Mouse (Mus musculus) thymus, adult 2 months (tissue): Measurements from ENCODE around the gene Sik2. TPM values are rescaled to one million over a fixed set of nuclear protein-coding genes. Genes with fewer than 3 reads are reported as not detected.

Experiments
- DNase-seq: peaks from one replicate; pipeline ENCODE4 v3.0.0; 2021
- H3K27ac ChIP-seq: fragments of 200-500 bp; 2 replicates; pipeline ENCODE4 v1.5.1; 2012; ENCODE audit warnings: low read length, control low read depth; ENCODE audit not compliant: control insufficient read depth, insufficient read depth
- H3K27me3 ChIP-seq: fragments of 200-500 bp; 2 replicates; pipeline ENCODE4 v1.6.1; 2012; ENCODE audit warnings: mild to moderate bottlenecking, low read length, moderate library complexity, mixed read lengths; ENCODE audit not compliant: control insufficient read depth, insufficient read depth
- H3K36me3 ChIP-seq: fragments of 200-500 bp; 2 replicates; pipeline ENCODE4 v1.6.1; 2012; ENCODE audit warnings: mild to moderate bottlenecking, low read length, moderate library complexity; ENCODE audit not compliant: control insufficient read depth, insufficient read depth
- H3K4me1 ChIP-seq: fragments of 200-500 bp; replicated peaks from 2 replicates; pipeline ENCODE4 v1.6.1; 2012; ENCODE audit warnings: low read length; ENCODE audit not compliant: control insufficient read depth, insufficient read depth
- H3K4me3 ChIP-seq: fragments of 200-500 bp; 2 replicates; pipeline ENCODE4 v1.5.1; 2012; ENCODE audit warnings: mild to moderate bottlenecking, low read length, control low read depth, moderate library complexity; ENCODE audit not compliant: control insufficient read depth, insufficient read depth
- CTCF ChIP-seq: fragments of 200-500 bp; IDR thresholded peaks from 2 replicates; pipeline ENCODE4 v1.5.1; 2012; ENCODE audit warnings: mild to moderate bottlenecking, control low read depth, low read length, moderate library complexity, borderline replicate concordance; ENCODE audit not compliant: control insufficient read depth, poor library complexity, insufficient read depth; ENCODE audit errors: extremely low read depth
- POLR2A ChIP-seq: fragments of 200-500 bp; IDR thresholded peaks from 2 replicates; pipeline ENCODE4 v1.6.1; 2012; ENCODE audit warnings: mild to moderate bottlenecking, low read length, control low read depth, moderate library complexity; ENCODE audit not compliant: control insufficient read depth, poor library complexity, insufficient read depth; ENCODE audit errors: extremely low read depth
- WGBS: fragments of 180-500 bp; shearing (Covaris S2); methylation state at CpG from one replicate; pipeline ENCODE4 v1.1.7; 2018; 5-methylcytosine and 5-hydroxymethylcytosine counted together
- polyA plus RNA-seq: library from polyadenylated mRNA; depleted of rRNA; stranded (reverse); fragments of >200 nt; gene quantifications from 2 replicates; pipeline ENCODE4 v1.2.3, GENCODE M21; 2012

Sik2 gene
- polyA plus RNA-seq, 1 experiment = 30.5 TPM

DNA sequence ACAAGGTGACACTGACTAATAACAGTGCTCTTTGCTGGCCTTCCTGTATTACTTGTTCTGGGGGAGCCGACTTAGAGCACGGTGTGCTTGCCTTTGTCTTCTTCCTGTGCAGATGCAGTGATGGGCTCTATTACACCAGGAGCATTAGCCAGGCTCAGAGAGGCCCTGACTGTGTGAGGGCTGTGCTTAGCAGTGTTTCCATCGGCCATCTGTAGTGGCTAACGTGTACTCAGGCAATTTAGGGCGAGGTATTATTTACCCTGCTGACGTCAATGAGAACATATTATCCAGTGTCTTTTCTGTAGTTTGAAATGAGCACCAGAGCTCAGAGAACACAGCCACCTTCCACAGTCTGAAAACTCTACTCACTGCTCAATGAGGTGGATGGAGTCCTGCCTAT is 119.7 kb downstream of the Sik2 start:
- Histone ChIP-seq H3K27ac (no peak overlapping the region), H3K4me3 (no peak overlapping the region), H3K27me3 (no peaks in the 10 kb centered on the region), H3K36me3 (0 out of 2 replicates have a peak, but pooled peaks cover 6% of the 10 kb centered on the region), H3K4me1 (no peaks in the 10 kb centered on the region)
- no peak for DNase-seq
- TF ChIP-seq CTCF (no peak), POLR2A (no peak)
- 95% methylated on average over 6 of the region's 6 CpGs for WGBS

GRCm38 (mm10) chr9:50887351-50887750 is 121.5 kb downstream of the Sik2 start:
- Histone ChIP-seq H3K4me3 (no peak overlapping the region), H3K27me3 (no peaks in the 10 kb centered on the region), H3K27ac (no peak overlapping the region), H3K4me1 (no peaks in the 10 kb centered on the region), H3K36me3 (no peaks in the 10 kb centered on the region)
- no peak for DNase-seq
- WGBS = 84% methylated on average over 4 of the region's 4 CpGs
- TF ChIP-seq POLR2A (no peak), CTCF (no peak)

DNA sequence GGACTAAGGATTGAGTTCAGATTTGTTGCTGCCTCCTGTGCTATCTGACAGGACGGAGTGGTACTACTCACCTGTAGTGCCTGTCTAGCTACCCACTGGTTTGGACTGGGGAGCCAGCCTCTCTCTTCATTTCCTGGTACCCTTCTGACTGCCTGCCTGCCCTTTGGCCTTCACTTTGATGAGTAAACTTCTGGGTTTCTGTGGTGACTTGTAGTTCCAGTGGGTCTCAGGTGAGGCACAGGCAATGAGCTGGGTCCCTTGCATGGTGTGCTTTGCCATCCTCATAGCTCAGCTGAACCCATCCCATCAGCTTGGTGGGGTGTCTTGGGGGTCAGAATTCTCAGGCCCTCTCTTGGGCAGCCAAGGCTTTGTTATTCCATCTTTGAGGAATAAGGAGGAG is 122.0 kb downstream of the Sik2 start:
- DNase-seq = no peak
- Histone ChIP-seq H3K27ac (no peak overlapping the region), H3K4me3 (no peak overlapping the region), H3K36me3 (no peaks in the 10 kb centered on the region), H3K27me3 (no peaks in the 10 kb centered on the region), H3K4me1 (no peaks in the 10 kb centered on the region)
- TF ChIP-seq CTCF = no peak
- TF ChIP-seq POLR2A = no peak
- 90% methylated on average over 1 of the region's 1 CpGs for WGBS

DNA sequence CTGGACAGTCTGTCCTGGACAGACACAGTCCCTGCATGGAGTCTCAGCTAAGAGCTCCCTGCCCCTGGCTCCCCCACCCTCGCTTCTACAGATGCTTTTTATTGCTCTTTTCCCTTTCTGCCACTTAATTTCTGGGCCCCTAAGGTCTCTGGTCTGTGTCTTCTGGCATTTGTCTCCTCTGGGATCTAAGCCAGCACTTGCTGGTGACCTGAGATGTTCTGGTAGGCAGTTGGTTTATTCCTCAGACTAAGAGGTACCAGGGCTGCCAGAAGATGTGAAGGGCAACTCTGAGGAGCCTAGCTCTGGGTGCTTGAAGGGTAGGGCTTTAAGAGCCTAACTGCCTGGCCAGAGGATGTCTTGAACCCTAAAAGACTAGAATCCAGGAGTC is 123.3 kb downstream of the Sik2 start:
- peaks cover 3% of the 10 kb centered on the region; the same call in 1 of the 2 replicates for H3K36me3 ChIP-seq
- TF ChIP-seq CTCF (no peak), POLR2A (no peak)
- H3K4me3 ChIP-seq = no peak overlapping the region
- no peaks in the 10 kb centered on the region for H3K27me3 ChIP-seq
- no peaks in the 10 kb centered on the region for H3K4me1 ChIP-seq
- DNase-seq = no peak
- no peak overlapping the region for H3K27ac ChIP-seq
- 95% methylated on average over 1 of the region's 1 CpGs for WGBS

DNA sequence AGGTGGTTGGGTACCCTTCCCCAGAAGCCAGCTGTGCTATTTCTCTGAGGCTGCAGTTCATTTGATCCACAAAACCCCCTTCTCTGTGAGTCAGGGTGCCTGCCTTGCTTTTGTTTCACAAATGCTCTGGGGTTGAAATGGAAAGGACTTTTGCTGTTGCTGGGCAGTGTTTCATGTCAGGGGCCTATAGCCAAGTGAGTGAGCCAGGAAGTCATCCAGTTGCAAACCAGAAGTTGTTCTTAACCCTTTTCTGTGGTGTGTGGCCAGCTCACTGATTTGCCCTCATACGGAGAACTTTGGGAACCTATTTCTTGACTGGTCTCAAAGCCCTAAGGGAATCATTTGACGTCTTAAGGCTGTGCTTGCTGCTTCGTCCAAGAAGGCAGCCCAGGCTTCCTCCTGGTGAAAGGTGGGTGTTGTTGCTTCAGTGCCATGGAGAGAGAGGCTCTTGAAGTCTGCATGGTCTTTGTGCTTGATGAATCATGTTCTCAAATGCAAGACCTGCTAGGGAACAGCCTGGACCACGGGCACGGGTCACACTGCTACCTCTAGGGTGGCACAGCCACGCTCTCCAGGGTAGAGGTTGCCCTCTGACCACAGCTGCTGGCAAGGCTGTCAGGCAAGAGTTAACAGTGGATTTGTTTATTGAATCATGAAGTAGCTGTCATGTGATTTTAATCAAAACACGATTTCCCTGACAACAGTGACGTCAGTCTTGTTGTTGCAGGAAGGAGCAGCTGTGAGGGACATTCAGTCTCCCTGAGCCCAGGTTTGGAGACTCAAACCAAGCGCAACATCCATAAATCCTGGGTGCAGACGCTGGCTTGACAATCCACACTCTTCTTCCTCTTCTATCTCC is 123.9 kb downstream of the Sik2 start:
- TF ChIP-seq POLR2A (no peak), CTCF (no peak)
- no peaks in the 10 kb centered on the region for H3K27me3 ChIP-seq
- no peak for DNase-seq
- H3K27ac ChIP-seq = no peak overlapping the region
- peaks cover 9% of the 10 kb centered on the region for H3K36me3 ChIP-seq
- no peaks in the 10 kb centered on the region for H3K4me1 ChIP-seq
- 83% methylated on average over 10 of the region's 10 CpGs for WGBS
- no peak overlapping the region for H3K4me3 ChIP-seq

- Histone ChIP-seq H3K4me3 (no peak overlapping the region), H3K27me3 (no peaks in the 10 kb centered on the region), H3K4me1 (no peaks in the 10 kb centered on the region), H3K27ac (no peak overlapping the region), H3K36me3 (peaks cover 18% of the 10 kb centered on the region)
- 95% methylated on average over 8 of the region's 8 CpGs for WGBS
- TF ChIP-seq CTCF (no peak), POLR2A (no peak)
- no peak for DNase-seq
Measured at GRCm38 (mm10) chr9:50884093-50884492, 124.8 kb downstream of the Sik2 start.

GRCm38 (mm10) chr9:50882183-50882582 is 126.7 kb downstream of the Sik2 start:
- H3K4me1 ChIP-seq = no peaks in the 10 kb centered on the region
- H3K27me3 ChIP-seq = no peaks in the 10 kb centered on the region
- no peak overlapping the region for H3K27ac ChIP-seq
- peaks cover 32% of the 10 kb centered on the region for H3K36me3 ChIP-seq
- H3K4me3 ChIP-seq = no peak overlapping the region
- WGBS = 92% methylated on average over 2 of the region's 2 CpGs
- TF ChIP-seq POLR2A = no peak
- TF ChIP-seq CTCF = no peak
- DNase-seq = no peak
